36 mouse cellular contexts compared by ENCODE assay signal in genomic region chr6:41044753-41045152, GRCm38 (mm10). TPM values are rescaled to one million over a fixed set of nuclear protein-coding genes. Genes with fewer than 3 reads are reported as not detected.
"Had no signal": no experiment of that assay in that cellular context is flagged by ENCODE, and none has a peak within 500 bp of the region (broad histone marks: within the 10 kb centered on the region; RNA-seq: fewer than 3 reads in every experiment).

No protein-coding gene starts in this region.

- H3K27me3 ChIP-seq: heart, embryonic 13.5 days; heart, embryonic 15.5 days; hindbrain, embryonic 13.5 days; hindbrain, embryonic 15.5 days; limb, embryonic 12.5 days had no signal

- H3K9me3 ChIP-seq: heart, embryonic 13.5 days; heart, embryonic 15.5 days; hindbrain, embryonic 13.5 days; hindbrain, embryonic 15.5 days; limb, embryonic 10.5 days; limb, embryonic 12.5 days had no signal

- H3K27ac ChIP-seq: gastrocnemius, adult 2 months; heart, adult 2 months; heart, embryonic 13.5 days; heart, embryonic 15.5 days; hindbrain, embryonic 13.5 days; hindbrain, embryonic 15.5 days; hindbrain, postnatal 0 days; layer of hippocampus, adult 2 months; left cerebral cortex, adult 2 months; limb, embryonic 10.5 days; limb, embryonic 12.5 days had no signal

- DNase-seq: gastrocnemius, adult 2 months; gastrocnemius, postnatal 10 days; gastrocnemius, postnatal 25 days; heart, adult 11 months; heart, adult 2 months; heart, postnatal 14 days; heart, postnatal 36 days; kidney, adult 11 months; kidney, adult 8-10 months; kidney, postnatal 10 days; kidney, postnatal 25 days; kidney, postnatal 4 days had no signal

- H3K4me3 ChIP-seq: gastrocnemius, adult 2 months; heart, adult 2 months; heart, embryonic 13.5 days; heart, embryonic 15.5 days; hindbrain, embryonic 13.5 days; hindbrain, embryonic 15.5 days; layer of hippocampus, adult 2 months; left cerebral cortex, adult 2 months; limb, embryonic 10.5 days; limb, embryonic 12.5 days had no signal

- H3K36me3 ChIP-seq: heart, embryonic 13.5 days; heart, embryonic 15.5 days; hindbrain, embryonic 13.5 days; hindbrain, embryonic 15.5 days; limb, embryonic 10.5 days; limb, embryonic 12.5 days had no signal

- H3K9ac ChIP-seq: heart, embryonic 13.5 days; heart, embryonic 15.5 days; hindbrain, embryonic 13.5 days; hindbrain, embryonic 15.5 days; limb, embryonic 12.5 days had no signal

- H3K4me2 ChIP-seq: heart, embryonic 11.5 days; heart, embryonic 13.5 days; heart, embryonic 15.5 days; hindbrain, embryonic 13.5 days; hindbrain, embryonic 15.5 days; limb, embryonic 12.5 days had no signal

- H3K4me1 ChIP-seq: heart, embryonic 13.5 days; heart, embryonic 15.5 days; hindbrain, embryonic 13.5 days; hindbrain, embryonic 15.5 days; limb, embryonic 10.5 days; limb, embryonic 12.5 days had no signal

- ATAC-seq: hindbrain, postnatal 0 days; intestine, embryonic 16.5 days had no signal

RNA-seq across cellular contexts. Expression of gene 2210010C04Rik, which starts 9.4 kb away (rescaled TPM):
- total RNA-seq: gastrocnemius, adult 2 months; gastrocnemius, postnatal 10 days; gastrocnemius, postnatal 25 days; gastrocnemius, postnatal 4 days; heart, adult 2 months; heart, postnatal 14 days; heart, postnatal 36 days; hematopoietic stem cell, adult 5-6 weeks; hindbrain, postnatal 0 days; layer of hippocampus, adult 2 months; layer of hippocampus, postnatal 10 days; layer of hippocampus, postnatal 25 days; left cerebral cortex, adult 2 months; left cerebral cortex, postnatal 14 days; left cerebral cortex, postnatal 36 days had no signal
- polyA plus RNA-seq: heart, embryonic 11.5 days; heart, embryonic 13.5 days; heart, embryonic 15.5 days; heart, postnatal 0 days; hindbrain, embryonic 11.5 days; hindbrain, embryonic 13.5 days; hindbrain, embryonic 15.5 days; hindbrain, postnatal 0 days; kidney, embryonic 14.5 days; kidney, embryonic 16.5 days; limb, embryonic 10.5 days; limb, embryonic 12.5 days had no signal

RNA-seq across cellular contexts. Expression of gene Gm2663, which starts 45.5 kb away (rescaled TPM):
- total RNA-seq: gastrocnemius, adult 2 months; gastrocnemius, postnatal 10 days; gastrocnemius, postnatal 25 days; gastrocnemius, postnatal 4 days; heart, adult 2 months; heart, postnatal 14 days; heart, postnatal 36 days; hematopoietic stem cell, adult 5-6 weeks; hindbrain, postnatal 0 days; layer of hippocampus, adult 2 months; layer of hippocampus, postnatal 10 days; layer of hippocampus, postnatal 25 days; left cerebral cortex, adult 2 months; left cerebral cortex, postnatal 14 days; left cerebral cortex, postnatal 36 days; liver, adult 2 months had no signal
- polyA plus RNA-seq: frontal cortex, adult 2 months; heart, adult 2 months; heart, postnatal 0 days; hindbrain, embryonic 11.5 days; hindbrain, embryonic 13.5 days; hindbrain, embryonic 15.5 days; hindbrain, postnatal 0 days; kidney, embryonic 14.5 days; kidney, embryonic 16.5 days; limb, embryonic 10.5 days; limb, embryonic 12.5 days; limb, embryonic 14.5 days; liver, adult 2 months had no signal
